Mouse (Mus musculus) gastrocnemius, postnatal 10 days (tissue): ENCODE measurements around the gene Emc10. TPM values are rescaled to one million over a fixed set of nuclear protein-coding genes. Genes with fewer than 3 reads are reported as not detected.

Experiments used
- DNase-seq: peaks from one replicate; pipeline ENCODE4 v3.0.0; 2021; ENCODE audit warnings: mixed read lengths
- total RNA-seq, 2 experiments: library from RNA; stranded (reverse); gene quantifications; 2 replicates each; pipeline ENCODE4 v1.2.3; 2021

The Emc10 gene
- total RNA-seq, 2 experiments from 2014 or later: 50.8 to 52.6 TPM

DNA sequence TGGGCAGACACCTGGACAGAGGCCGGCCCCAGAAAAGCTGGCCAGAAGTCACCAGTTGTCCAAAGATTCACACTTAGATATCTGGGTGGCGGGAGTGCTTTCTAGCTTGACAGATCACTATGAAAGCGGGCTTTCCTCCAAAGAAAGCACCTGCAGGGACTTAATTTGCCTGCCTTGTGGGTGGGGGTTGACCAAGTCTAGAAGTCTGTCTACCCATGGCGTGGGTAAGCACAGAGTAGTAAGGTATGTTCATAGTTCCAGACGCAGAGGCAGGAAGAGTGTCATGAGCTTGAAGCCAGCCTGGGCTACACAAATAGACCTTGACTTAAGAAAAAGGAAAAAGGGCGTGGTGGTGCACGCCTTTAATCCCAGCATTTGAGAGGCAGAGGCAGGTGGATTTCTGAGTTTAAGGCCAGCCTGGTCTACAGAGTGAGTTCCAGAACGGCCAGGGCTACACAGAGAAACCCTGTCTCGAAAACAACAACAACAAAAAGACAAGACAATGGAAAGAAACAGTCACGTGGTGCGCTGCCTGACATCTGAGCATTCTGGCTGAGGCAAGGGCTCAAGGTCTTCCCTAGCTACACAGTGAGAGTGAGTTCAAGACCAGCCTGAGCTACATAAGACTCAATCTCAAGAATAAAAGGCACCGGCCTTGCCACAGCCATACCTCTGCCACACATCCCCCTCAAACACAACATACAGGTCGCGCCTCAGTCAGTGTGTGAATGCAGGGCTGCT is 30.3 kb upstream of the Emc10 start:
- DNase-seq: no peak

DNA sequence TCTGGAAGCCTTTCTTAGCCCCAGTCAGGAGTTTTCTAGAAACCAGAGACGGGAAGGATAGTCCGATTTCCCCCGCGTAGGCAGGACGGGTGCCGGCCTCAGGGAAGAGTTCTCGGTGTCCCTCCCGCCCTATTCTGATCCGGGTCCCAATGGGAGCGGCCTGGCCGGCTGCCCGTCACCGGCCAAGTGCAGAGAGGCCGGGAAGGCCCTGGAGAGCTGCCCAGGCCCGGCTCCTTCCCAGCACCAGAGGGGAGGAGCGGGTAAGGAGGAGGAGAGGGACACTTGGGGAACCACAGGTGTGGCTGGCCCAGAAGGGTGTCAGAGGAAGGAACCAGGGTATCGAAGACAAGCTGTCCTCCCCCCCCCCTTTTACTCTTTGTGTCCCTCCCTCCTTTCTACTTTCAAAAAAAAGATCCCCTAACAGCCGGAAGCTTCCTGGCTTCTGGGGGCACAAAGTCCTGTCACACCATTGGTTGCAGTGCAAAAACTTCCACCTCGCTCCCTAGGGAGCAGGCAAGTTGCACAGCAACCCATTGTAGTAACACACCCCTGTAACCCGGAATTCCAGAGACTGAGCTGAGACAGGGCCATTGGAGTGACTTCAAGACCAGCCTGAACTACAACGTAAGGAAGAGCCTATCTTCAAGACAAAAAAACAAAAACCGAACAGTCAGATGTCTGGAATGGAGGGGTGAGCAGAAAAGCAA is 28.9 kb upstream of the Emc10 start:
- peak; percentile 91 for DNase-seq

DNA sequence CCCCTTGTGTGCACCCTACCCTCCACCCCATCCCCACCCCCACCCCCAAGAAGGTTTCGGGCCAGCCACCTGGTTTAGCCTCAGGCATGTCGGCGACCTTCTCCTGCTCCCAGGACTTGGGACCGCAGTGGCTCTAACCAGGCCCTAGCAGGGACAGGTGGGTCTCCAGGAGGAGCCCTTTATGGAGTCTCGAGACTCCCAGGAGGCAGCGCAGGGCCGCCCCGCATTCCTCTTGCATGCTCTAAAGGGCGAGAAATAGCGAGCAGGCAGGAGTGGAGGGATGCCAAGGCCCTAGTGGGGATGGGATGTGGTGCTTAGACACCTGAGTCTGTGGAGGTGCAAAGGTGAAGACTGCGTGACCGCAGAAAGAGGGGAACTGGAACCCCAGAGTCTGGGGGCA is 28.2 kb upstream of the Emc10 start, which contains the start of gene Mybpc2:
Gene Mybpc2 (minus strand): TSS at position 155 of the 400 bp plus-strand sequence.
- DNase-seq: peak; percentile 73

DNA sequence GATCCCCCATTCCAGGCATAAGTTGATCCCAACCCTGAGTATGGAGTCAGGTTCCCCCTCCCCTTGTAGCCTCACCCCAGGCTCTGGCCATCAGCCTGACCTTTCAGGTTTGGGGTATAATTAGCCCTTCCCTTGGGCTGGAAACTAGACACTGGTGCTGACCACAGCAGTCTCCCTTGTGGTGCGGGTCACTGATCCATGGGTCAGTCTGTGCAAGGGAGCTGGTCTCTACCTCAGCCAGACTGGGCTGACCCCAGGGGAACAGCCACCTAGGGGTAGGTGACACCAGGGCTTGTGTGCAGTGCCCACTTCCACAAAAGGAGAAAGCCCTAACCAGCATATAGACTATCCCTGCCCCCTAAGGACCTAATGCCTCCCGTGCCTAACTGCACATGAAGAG is 26.7 kb upstream of the Emc10 start:
- DNase-seq: peak; percentile 36

DNA sequence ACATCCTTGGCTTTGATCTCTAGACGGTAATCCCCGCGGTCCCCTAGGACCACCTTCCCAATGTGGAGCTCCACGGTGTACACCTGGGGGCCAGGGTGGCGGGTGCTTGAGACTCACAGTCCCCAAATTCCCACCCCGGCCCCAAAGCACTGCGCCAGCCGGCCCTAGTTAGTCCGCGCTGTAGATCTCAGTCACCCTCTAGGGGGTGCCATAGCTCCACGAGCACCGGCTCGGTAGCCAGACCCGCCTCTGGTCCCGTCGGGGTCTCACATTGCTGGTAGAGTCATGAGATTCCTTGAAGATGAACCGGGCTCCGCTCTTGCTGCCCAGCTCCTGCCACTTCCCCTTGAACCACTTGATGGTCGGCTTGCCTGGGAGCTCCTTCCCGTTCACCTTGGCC is 25.4 kb upstream of the Emc10 start:
- peak; percentile 66 for DNase-seq

DNA sequence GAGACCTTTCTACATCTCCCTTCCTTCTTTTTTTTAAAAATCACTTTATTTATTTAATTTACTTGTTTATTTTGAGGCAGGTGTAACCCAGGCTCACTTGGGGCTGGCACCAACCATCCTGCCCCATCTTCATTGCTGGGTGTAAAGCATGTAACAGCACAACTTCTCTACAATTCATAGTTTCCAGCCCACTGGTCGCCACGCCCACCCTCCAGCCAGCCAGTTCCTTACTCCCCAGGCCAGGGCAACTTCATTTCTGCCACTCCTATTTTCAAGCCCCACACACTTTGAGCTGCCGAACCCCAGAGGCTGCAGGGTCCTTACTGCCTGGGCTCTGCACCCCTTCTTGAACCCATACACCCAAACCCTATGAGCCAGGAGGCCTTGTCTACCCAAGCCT is 24.7 kb upstream of the Emc10 start:
- no peak for DNase-seq

DNA sequence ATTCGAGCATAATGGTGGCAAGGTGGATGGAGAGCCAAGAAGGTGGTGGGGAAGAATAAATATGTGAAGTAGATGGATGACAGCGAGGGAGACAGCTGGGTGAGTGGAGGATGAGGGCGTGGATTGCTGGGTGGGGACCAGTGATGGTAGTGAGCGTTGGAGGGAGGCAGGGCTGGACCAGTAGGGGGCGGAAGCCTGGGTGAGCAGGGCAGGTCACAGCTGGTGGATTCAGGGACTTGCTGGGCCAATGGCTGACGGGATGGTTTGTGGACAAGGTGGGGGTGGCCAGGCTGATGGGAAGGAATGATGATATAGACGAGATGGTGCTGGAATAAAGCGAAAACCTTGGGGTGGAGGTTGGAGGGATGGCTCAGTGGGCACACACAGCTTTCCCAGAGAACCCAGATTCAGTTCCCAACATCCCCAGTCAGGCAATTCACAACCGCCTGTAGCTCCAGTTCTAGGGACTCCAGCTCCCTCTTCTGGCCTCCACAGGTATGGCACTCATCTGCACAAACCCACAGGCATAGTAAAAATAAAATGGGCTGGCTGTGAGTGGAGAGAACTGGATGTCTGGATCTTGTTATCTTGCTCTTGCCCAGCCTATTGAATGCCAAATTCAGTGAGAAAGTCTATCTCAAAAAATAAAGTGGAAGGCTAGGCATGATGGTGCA is 23.0 kb upstream of the Emc10 start:
- no peak for DNase-seq

DNA sequence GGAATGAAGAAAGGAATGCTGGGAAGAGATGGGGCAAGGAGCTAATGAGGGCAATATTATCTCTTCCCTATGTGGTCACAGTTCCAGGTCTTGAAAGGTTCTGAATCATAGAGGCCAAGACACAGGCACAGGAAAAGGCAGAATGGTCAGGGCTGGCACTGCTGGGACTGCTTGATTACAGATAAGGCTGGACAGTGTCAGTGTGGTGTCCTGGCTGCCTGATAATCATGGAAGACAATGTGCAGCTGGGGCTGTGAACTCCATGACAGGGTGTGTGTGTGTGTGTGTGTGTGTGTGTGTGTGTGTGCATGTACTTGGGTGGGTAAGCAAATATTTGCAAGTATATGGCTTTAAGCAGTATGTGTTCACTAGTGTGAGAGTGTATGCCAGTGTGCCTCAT is 11.2 kb upstream of the Emc10 start:
- DNase-seq: no peak

DNA sequence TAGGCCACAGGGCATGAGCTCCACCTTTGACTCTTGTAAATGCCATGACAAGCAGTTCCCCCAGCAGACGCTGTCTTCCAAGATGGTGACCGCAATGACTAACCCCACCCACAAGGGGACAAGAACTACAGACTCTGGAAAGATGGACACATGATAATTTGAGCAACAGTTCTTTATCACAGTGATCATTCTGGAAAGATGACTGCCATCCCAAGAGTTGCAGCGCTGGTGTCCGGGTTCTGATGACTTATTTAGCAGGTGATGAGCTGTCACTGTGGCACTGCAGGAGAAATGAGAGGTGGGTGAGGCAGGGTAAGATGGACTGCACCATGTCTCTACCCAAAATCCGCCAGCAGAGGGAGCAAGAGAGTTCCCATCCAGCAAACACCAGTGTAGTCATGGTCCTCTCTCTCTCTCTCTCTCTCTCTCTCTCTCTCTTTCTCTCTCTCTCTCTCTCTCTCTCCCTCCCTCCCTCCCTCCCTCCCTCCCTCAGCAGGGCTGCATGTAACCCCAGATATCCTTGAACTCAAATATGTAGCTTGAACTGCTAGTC is 5.3 kb upstream of the Emc10 start:
- DNase-seq: peak; percentile 74

DNA sequence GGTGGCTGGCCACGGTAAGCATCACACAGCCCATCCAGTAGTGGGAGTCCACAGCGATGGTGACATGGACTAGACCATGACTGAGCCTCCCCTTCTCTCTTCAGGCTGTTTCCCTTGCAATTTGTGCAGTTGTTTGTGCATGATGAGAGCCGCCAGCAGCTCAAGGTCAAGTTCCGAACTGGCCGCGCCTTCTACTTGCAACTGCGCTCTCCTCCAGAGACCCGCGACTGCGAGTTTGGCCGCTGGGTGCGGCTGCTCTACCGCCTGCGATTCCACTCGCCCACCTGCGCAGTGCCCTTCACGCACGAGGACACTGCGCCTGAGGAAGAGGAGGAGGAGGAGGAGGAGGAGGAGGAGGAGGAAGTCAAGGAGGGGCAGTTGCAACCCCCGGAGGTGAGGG is 3.7 kb upstream of the Emc10 start:
- DNase-seq: no peak

DNA sequence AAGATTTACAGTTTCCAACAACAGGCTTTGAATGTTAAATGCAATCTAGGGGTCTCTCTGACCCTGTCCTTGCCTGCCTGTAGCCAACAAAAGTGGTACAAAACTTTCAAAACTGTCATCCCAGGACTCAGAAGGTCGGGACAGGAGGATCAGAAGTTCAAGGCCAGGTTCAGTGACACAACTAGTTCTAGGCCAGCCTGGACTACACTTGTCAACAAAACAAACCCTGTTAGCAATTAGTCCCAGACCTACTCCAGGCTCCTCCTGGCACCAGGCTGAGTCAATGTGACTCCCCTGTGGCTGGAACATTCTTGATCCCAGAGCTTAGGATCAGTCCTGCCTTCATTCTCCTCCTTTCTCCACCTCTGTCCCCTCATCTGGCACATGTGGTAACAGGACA is 2.6 kb upstream of the Emc10 start:
- no peak for DNase-seq

DNA sequence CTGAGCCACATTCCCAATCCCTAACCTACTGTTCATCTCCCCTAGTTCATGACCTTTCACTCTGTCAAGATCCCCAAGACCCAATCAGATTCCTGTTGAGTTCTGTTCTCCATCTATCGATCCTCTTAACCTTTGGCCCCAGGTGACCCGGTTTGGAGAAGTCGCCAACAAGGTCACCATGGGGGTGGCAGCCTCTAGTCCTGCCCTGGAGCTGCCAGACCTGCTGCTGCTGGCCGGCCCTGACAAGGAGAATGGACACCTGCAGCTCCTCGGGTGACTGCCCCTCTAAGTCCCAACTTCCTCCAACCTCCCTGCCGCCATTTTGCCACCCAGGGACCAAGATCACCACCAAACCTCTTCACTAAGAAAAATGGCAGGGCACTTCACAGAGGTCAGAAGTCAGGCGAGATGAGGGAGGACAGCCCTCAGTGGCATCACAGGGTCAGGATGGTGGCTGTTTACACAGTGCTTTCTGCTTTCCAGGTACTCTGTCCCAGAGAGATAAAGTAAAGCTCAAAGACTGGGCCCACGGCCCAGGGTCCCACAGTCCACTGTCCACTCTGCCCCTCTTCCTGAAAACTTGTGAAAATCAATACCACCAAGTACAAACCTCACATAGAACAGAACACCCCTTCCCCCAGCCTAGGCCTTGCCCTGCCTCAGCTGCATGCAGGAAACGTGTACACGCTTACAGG is 1.2 kb upstream of the Emc10 start:
- DNase-seq: no peak

DNA sequence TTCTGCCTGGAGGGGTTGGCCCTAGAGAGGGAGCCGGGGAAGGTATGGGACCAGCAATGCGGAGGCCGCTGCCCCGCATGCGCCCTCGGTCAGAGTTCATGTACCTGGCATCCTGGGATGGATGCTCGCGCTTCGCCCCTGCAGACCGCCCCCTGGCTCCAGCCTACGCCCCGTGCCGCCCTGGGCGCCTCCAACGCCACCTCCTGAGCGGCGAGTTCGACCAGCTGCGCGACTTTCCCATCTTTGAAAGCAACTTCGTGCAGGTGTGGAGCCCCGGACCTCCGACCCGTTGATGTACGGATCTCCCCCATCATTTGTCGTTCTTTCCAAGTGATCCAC is 411 bp upstream of the Emc10 start:
- DNase-seq: no peak

DNA sequence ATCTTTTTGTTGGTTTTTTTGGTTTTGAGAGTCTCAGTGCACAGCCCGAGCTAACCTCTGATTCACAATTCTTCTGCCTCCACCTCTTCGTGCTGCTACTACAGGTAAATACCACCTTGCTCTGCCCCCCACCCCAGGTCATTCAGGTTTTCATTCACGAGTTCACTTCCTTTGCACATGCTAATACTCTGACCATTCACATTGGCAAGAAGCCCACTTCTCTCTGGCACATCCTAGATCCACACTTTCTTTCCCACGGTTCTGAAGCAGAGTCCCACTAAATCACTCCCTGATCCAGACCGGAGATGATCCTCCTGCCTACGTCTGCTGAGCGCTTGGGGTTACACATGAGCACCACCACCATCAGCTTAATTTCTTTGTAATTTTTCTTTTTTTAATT is 1.2 kb downstream of the Emc10 start:
- no peak for DNase-seq

DNA sequence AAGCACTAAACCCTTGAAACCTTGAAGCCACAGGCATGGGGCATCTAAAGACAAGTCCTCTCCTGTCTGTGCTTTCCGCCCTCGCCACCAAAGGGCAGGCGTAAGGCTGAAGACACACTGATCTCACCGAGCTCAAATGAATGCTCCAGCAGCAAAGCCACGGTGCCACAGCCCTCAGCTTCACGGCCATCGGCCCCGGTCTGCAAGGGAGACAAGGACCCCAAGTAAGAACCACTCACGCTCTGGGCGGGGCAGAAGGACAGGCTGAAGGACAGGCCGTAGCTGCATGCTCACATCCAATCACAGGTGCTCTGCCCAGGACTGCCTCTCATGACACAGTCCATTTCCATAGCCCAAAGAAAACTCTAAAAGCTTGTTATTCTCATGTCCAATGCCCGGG is 1.6 kb downstream of the Emc10 start:
- DNase-seq: no peak

DNA sequence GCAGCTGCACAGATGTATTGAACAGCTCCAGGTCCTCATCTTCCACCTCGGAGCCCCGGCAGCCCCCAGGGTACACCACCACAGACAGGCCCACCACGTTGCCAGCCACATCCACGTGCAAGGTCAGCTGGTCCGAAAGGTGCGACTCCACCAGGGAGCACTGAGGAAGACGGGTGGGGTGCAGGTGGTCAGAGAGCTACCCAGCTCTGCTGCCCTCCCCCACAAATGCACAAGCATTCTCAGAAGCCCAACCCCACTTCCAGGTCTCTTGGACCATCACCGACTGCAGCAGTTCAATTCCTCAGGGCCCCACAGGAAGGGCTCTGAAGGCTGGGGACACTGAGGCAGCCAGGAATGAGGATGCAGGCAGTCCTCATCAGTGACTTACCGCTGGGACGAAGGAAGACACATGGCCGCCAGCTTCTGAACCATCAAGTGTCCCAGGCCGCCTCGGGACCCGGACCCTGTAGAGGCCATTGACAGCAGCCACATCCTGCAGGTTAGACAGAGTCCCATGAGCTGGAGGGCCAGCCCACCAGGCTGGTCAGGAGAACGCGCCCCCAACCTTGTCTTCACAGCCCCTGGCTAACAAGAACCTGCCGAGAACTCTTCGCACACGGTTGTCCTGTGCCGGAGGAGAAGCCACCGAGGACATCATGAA is 4.0 kb downstream of the Emc10 start:
- DNase-seq: peak; percentile 6

DNA sequence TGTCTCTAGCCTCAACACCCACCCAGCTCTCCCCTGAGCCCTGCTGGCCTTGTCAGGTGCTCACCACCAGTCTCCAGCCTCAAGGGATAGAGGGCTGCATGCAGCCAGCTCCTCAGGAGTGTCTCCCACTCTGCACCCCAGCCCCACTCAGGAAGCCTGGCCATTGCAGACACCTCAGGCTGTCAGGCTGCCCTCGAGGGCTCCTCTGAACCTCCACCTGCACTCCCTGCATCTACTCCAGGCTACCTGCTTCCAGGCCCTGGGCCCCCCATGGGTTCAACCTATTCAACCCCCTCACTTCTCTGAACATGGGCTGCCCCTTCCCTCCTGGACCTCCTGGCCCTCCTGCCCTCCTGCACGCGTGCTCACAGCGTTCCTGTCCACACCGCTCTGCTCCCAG is 4.9 kb downstream of the Emc10 start:
- peak; percentile 2 for DNase-seq

DNA sequence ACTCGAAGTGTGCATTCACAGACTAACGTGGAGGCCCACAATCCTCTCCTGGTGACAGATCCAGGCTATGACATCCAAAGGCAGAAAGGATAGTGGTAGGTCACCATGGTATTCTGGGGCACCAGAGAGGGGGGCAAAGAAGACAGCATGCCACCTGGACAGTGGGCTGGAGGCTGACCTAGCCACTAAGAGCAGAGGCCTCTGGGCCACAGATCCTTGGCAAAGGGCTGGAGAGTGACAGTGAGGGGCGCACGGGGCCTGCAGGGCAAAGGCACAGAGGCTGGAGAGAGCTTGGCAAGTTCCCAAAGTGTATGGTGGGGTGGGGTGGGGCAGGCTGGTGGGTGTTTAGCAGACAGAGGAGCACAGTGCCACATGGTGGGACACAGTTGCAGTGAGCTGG is 6.0 kb downstream of the Emc10 start:
- peak; percentile 5 for DNase-seq

DNA sequence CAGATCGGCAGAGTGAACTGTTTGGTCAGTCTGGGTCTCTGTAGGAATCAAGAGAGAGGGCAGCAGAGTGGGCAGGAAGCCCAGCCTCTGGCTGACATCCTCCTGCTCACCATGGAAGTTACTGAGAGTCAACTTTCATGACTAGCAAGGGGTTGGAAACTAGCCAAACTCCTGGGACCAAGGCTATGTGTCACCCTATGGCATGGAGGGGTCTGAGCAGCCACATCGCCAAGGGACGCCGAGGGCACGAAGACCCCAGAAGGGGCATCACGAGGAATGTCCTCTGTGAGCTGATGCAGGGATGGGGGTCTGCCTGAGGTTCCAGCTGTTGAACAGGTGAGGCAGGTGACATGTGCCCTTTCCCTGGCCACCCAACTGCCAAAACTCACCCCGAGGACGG is 7.8 kb downstream of the Emc10 start:
- DNase-seq: peak; percentile 3

DNA sequence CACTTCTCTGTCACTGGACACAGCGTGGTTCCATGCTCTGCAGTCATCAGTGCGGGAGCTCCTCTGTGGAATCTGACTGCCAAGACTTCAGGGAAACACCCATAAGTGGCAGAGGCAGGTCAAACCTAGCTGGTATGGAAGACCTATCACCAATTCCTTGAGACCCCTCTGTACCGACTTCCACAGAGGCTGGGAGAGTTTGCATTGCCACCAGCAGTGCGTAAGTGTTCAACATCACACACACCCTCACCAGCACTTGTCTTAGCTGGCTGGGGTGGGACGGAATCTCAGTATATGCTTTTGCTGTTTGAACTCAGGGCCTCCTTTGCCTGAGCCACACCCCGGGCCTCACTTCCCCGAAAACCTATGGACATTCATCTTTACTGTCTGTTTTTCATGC is 8.4 kb downstream of the Emc10 start:
- DNase-seq: no peak

DNA sequence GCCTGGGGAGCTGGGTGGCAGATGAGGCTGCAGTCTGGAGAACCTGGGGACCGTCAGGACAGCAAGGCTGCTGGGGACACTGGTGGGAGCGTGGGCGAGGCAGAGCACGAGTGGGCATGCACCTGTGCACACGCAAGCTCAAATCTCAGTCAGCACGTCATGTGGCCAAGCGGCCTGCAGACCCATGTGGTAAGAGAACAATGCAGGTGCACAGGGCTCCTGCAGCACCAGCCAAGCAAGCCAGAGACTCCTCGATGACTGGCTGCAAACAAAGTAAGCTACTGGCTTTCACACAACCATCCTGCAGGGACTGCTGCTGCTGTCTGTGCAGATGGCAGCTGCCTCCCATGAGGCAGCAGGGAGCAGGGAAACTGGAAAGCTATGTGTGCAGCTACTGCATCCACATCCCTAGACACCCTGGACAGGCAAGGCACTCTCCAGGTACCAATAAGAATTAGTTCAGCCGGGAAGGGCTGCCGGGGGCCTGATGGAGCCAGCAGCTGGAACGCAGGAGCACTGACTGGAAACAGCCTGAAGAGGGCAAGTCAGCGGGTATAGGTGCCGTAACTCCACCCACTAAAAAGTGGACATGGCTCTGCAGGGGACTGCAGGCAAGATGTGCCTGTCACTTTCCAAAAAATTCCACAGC is 9.3 kb downstream of the Emc10 start:
- DNase-seq: peak; percentile 5
